Mouse (Mus musculus) neutrophil, adult 5-6 weeks (primary cell): ENCODE measurements around the gene Fbxo36. TPM values are rescaled to one million over a fixed set of nuclear protein-coding genes. Genes with fewer than 3 reads are reported as not detected.

Source experiments
- ATAC-seq: fragments of 151-379, 151-347 bp; 2 replicates; pipeline ENCODE4 v1.8.0; 2017; ENCODE audit warnings: mild to moderate bottlenecking, moderate TSS enrichment; ENCODE audit not compliant: insufficient number of reproducible peaks, poor library complexity, low FRiP score, severe bottlenecking; ENCODE audit errors: extremely low read depth
- total RNA-seq: library from RNA; stranded (forward); fragments of 200-1000 nt; gene quantifications from 2 replicates; pipeline ENCODE4 v1.2.3, GENCODE M21; 2017

Fbxo36 gene
- total RNA-seq, 1 experiment from 2014 or later = not detected

DNA sequence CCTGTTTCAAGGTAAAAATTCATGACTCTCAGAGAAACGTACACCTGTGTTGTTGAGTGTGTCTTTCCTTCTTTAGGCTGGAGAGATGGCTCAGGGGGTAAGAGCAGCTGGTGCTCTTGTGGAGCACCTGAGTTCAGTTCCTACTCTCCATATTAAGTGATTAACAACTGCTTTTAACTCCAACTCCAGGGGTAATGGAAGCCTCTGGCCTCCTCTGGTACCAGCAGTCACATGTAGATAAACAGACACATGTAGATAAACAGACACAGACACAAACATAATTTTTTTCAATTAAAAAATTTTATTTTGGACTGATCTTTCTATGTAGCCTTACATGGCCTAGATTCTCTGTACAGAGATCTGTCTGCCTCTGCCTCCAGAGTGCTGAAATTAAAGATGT, 14.1 kb downstream of the Fbxo36 start:
- ATAC-seq = no peak

GRCm38 (mm10) chr1:84854966-84855365, 15.3 kb downstream of the Fbxo36 start:
- no peak for ATAC-seq

GRCm38 (mm10) chr1:84855756-84856155, 16.1 kb downstream of the Fbxo36 start:
- no peak for ATAC-seq

- no peak for ATAC-seq
Measured at GRCm38 (mm10) chr1:84859597-84859996, 20.0 kb downstream of the Fbxo36 start.

DNA sequence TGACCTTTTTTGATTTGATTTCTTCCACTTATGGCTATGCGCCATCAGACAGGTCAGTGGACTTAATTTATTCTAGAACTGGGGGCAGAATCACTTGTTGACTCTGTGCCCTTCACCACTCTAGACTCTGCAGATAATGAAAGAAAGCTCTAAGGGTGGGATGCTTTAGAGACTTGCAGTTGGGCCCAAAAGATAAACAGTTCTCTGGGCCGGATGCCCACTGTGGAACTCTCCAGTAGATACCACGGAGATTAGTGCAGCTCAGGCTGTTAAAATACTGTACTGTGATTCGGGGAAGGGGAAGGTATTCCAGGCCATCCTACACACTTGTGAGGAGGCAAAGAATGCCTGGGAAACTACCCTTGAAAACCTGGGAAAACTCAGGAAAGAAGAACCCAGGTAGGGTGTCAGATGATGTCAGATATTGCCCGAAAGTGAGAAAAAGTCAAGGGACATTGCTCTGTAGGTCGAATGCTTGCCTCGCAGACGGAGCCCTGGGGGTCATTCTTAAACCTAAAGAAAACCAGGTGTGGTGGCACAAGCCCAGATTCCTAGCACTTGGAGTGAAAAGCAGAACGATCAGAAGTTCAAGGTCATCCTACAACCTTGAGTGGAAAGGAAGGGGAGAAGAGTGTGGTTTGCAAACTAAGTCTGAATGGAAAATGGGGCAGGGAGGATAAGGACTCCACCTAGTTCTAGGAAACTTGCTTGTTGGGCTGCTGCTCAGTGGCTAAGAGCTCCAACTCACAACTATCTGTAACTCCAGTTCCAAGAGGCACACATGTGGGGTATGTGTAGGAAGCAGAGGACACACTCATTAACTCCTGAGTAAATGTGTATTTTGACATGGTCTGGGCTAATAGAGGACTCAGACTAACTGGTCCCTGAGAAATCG, 21.0 kb downstream of the Fbxo36 start:
- no peak for ATAC-seq

DNA sequence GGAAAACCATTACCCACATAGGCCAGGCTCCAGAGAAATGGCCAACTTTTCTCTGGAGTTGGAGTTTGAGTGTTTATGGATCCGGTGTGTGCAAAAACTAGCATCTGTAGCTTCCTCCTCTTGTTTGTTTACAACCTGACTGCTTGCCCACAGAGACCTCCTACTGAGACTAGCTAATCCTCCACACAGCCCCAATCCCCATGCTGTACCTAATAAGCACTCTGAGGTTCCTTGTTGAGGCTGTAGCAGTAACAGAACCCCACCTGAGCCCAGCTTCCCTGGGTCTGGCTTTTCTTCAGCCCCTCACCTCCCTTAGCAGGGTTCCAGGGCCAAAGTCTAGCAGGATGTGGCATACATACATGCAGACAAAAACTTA, 21.6 kb downstream of the Fbxo36 start:
- ATAC-seq = no peak

GRCm38 (mm10) chr1:84864645-84865044, 25.0 kb downstream of the Fbxo36 start:
- ATAC-seq = no peak

- ATAC-seq = no peak
Measured at GRCm38 (mm10) chr1:84866231-84866630, 26.6 kb downstream of the Fbxo36 start.

- no peak for ATAC-seq
Measured at GRCm38 (mm10) chr1:84866706-84867230, 27.1 kb downstream of the Fbxo36 start.

DNA sequence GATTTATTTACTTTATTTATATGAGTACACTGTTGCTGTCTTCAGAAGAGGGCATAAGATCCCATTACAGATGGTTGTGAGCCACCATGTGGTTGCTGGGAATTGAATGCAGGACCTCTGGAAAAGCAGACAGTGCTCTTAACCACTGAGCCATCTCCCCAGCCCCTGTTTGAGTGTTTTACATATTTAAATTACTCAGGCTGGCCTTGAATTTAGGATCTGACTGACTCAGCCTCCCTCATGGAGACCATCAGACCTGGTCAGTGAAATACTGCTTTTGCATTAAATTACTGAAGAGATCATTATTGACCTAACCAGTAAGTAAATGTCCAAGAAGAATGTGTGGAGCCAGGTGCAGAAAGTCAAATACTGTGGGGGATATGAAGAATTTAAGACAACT, 28.7 kb downstream of the Fbxo36 start:
- no peak for ATAC-seq

DNA sequence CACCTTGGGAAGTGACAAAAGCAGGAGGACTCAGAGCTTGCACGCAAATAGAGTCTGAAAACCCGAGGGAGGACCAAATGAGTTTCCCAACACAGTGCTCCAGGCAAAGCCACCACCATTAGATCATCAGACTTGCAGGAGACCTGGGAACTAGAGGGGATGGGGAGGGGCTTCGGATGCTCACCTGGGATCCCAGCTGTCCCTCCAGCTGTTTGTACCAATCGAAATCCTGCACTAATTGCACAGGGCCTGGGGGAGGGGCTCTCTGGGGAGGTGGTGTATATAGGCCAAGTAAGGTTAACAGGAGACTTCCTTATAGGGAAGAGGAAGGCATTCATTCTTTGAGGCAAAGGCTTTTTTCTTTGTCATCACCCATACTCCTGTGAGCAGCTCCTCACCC, 29.2 kb downstream of the Fbxo36 start:
- ATAC-seq = no peak

GRCm38 (mm10) chr1:84869498-84869897, 29.9 kb downstream of the Fbxo36 start:
- no peak for ATAC-seq

DNA sequence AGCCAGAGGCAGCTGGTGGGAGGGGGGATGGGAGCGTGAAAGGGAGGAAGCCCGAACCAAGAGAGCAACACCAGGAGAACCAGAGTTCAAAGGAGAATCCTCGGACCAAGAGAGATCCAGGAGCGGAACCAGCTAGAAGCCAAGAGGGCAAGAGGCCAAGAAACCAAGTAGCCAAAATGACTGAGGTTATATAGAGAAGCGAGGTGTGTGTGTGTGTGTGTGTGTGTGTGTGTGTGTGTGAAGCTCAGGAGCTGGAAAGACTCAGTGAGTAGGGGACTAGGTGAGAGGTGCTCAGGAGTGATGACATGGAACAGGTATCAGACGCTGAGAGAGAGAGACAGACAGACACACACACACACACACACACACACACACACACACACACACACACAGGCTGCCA, 31.5 kb downstream of the Fbxo36 start:
- ATAC-seq = no peak

DNA sequence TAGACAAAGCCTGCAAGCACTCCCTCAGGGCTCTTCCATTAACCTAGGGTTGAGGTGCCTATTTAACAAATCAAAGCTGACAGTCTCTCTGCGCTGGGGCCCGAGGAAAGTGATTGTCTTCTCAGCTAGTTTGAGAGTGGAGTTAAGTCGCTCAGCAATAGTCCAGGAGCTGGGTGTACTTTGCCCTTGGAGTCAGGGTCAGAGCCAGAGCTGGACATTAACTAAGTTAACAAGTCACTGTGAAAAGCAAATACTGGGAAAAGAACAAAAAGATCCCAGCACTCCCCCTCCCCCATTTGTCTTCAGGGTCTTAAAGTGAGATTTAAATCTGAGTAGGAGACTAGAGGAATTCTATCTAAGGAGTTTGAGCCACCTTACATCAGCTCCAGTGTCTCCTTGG, 32.5 kb downstream of the Fbxo36 start:
- no peak for ATAC-seq

GRCm38 (mm10) chr1:84872939-84873338, 33.3 kb downstream of the Fbxo36 start:
- no peak for ATAC-seq

GRCm38 (mm10) chr1:84877590-84877989, 37.9 kb downstream of the Fbxo36 start:
- ATAC-seq = no peak

GRCm38 (mm10) chr1:84879571-84880120, 40.0 kb downstream of the Fbxo36 start:
- ATAC-seq = no peak

- ATAC-seq = no peak
Measured at GRCm38 (mm10) chr1:84881248-84882065, 41.8 kb downstream of the Fbxo36 start.

DNA sequence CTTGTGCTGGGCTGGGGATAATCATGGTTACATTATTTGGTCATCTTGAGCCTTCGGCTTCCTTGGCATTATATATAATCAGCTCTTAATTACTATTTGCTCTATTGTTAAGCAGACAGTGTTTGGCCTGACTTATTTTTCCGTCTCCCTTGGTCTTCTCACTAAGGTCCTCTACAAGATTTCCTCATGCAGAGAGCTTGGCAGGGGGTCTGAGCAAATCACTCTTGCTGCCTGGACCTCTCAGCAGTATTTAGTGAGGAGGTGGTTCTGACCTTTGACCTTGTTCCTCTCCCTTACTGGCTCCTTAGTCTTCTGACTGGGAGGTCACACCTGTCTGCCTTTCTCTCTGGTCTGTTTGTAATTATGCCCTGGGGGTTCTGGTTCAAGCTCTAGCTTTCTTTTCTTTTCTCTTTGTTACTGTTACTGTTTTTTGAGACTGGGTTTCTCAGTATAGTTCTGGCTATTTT, 42.5 kb downstream of the Fbxo36 start:
- no peak for ATAC-seq
